8 mouse cellular contexts compared by ENCODE assay signal in the genomic region with DNA sequence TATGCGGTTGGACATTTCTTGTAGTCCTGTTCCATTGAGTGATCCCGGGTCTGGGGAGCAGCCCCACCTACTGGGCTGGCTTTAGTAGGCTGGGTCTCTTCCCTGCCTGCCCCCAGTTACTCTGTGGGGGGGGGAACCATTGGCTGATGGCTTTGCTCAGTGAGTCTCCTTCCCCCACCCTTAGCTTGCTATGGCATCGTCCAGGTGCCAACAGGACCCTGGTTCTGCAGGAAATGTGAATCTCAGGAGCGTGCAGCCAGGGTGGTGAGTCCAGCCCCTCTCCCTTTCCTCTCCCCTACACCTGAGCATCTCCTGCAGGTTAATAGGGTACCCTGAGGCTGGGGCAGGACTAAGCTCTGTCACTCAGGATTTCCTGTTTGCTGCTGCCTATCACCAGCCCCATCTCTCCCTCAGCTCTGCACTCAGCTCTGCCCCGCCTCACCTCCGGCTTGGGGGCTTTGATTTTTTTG. TPM values are rescaled to one million over a fixed set of nuclear protein-coding genes. Genes with fewer than 3 reads are reported as not detected.
DNase-seq lines count a peak whose midpoint lies in the region; ATAC-seq and TF ChIP-seq lines count a peak whose summit lies in the region.

No protein-coding gene starts in this region.

- H3K9me3 ChIP-seq in kidney, embryonic 14.5 days (ENCODE audit: control insufficient read depth, low read length): no peaks in the 10 kb centered on the region
- H3K9me3 ChIP-seq in midbrain, embryonic 15.5 days: no peaks in the 10 kb centered on the region

- no peaks in the 10 kb centered on the region for H3K36me3 ChIP-seq in liver, adult 2 months (ENCODE audit: control insufficient read depth, insufficient read depth, low read length)
- peaks cover 40% of the 10 kb centered on the region for H3K36me3 ChIP-seq in kidney, embryonic 14.5 days (ENCODE audit: control insufficient read depth, insufficient read depth, low read length)
- 0 out of 2 replicates have a peak, but pooled peaks cover 11% of the 10 kb centered on the region for H3K36me3 ChIP-seq in midbrain, embryonic 15.5 days (replicated peaks)

- DNase-seq in liver, adult 2 months (ENCODE audit: extremely low read depth, low read depth, low spot score): no peak
- no peak for DNase-seq in liver
- DNase-seq in urinary bladder, postnatal 14 days (ENCODE audit: low spot score): no peak
- DNase-seq in adrenal gland, postnatal 10 days: no peak
- no peak for DNase-seq in cerebellum, postnatal 36 days

- peaks cover 8% of the 10 kb centered on the region for H3K4me1 ChIP-seq in liver, adult 2 months (ENCODE audit: control insufficient read depth, insufficient read depth, low read length)
- H3K4me1 ChIP-seq in embryonic fibroblast, embryonic 13.5 days (ENCODE audit: control insufficient read depth, insufficient read depth, low read length): peaks cover 6% of the 10 kb centered on the region; the same call in 1 of the 2 replicates
- H3K4me1 ChIP-seq in kidney, embryonic 14.5 days (ENCODE audit: control insufficient read depth, insufficient read depth, low read length): peaks cover 46% of the 10 kb centered on the region
- H3K4me1 ChIP-seq in midbrain, embryonic 15.5 days: peaks cover 58% of the 10 kb centered on the region

- no peak overlapping the region for H3K4me3 ChIP-seq in liver, adult 2 months (ENCODE audit: insufficient read depth, low read depth, low read length)
- 0 out of 2 replicates have a peak overlapping the region, but pooled peaks have one; percentile 61 for H3K4me3 ChIP-seq in embryonic fibroblast, embryonic 13.5 days (ENCODE audit: insufficient read depth, low read length)
- H3K4me3 ChIP-seq in kidney, embryonic 14.5 days (ENCODE audit: low read length): peak overlapping the region; percentile 90
- peak overlapping the region; percentile 91 for H3K4me3 ChIP-seq in midbrain, embryonic 15.5 days

- H3K4me2 ChIP-seq in kidney, embryonic 14.5 days (replicated peaks; ENCODE audit: low read depth, low read length): peak overlapping the region; percentile 89
- H3K4me2 ChIP-seq in midbrain, embryonic 15.5 days: peak overlapping the region; percentile 85

- no peaks in the 10 kb centered on the region for H3K27me3 ChIP-seq in liver, adult 2 months (ENCODE audit: control insufficient read depth, insufficient read depth, low read length)
- H3K27me3 ChIP-seq in kidney, embryonic 14.5 days (ENCODE audit: control insufficient read depth, insufficient read depth, low read length): peaks cover 2% of the 10 kb centered on the region; the same call in 1 of the 2 replicates
- H3K27me3 ChIP-seq in midbrain, embryonic 15.5 days (replicated peaks): peaks cover 17% of the 10 kb centered on the region

- WGBS in liver, adult 2 months: 55% methylated on average over 6 of the region's 6 CpGs
- WGBS in kidney, embryonic 14.5 days: 31% methylated on average over 6 of the region's 6 CpGs
- 29% methylated on average over 6 of the region's 6 CpGs for WGBS in midbrain, embryonic 15.5 days

- TF ChIP-seq POLR2A in liver, adult 2 months (IDR thresholded peaks at IDR 0.05; ENCODE audit: extremely low read depth, insufficient read depth, low read length): no peak
- TF ChIP-seq POLR2A in embryonic fibroblast, embryonic 13.5 days (IDR thresholded peaks at IDR 0.05; ENCODE audit: low read depth, low read length): no peak

- 0 out of 2 replicates have a peak, but pooled peaks have one; percentile 8 for TF ChIP-seq CTCF in liver, adult 2 months (IDR thresholded peaks at IDR 0.05; ENCODE audit: low read depth, low read length)
- TF ChIP-seq CTCF in embryonic fibroblast, embryonic 13.5 days (IDR thresholded peaks at IDR 0.05; ENCODE audit: borderline replicate concordance, insufficient read depth, low read length): no peak

- ATAC-seq in kidney, embryonic 14.5 days (ENCODE audit: low FRiP score, low TSS enrichment): no peak
- ATAC-seq in midbrain, embryonic 15.5 days (replicated peaks): no peak

- H3K79me2 ChIP-seq in liver, adult 2 months (ENCODE audit: control insufficient read depth, insufficient read depth, low read length): no peaks in the 10 kb centered on the region

- H3K9ac ChIP-seq in liver, adult 2 months (ENCODE audit: low read depth, low read length): no peak overlapping the region
- H3K9ac ChIP-seq in kidney, embryonic 14.5 days (ENCODE audit: low read depth, low read length): peak overlapping the region; percentile 92
- peak overlapping the region; percentile 34; the same call in 1 of the 2 replicates for H3K9ac ChIP-seq in midbrain, embryonic 15.5 days

- no peak overlapping the region for H3K27ac ChIP-seq in liver, adult 2 months (replicated peaks; ENCODE audit: insufficient read depth, low read depth, low read length)
- no peak overlapping the region for H3K27ac ChIP-seq in embryonic fibroblast, embryonic 13.5 days (ENCODE audit: insufficient read depth, low read length)
- no peak overlapping the region for H3K27ac ChIP-seq in kidney, embryonic 14.5 days (ENCODE audit: low read depth, low read length)
- H3K27ac ChIP-seq in midbrain, embryonic 15.5 days: 0 out of 2 replicates have a peak overlapping the region, but pooled peaks have one; percentile 8

RNA-seq across cellular contexts. Expression of gene Mllt6, which starts 1.6 kb away (rescaled TPM):
- total RNA-seq in liver, adult 2 months (2014; rRNA removed): 3.8 and 6.0 TPM in 2 replicates
- polyA plus RNA-seq in liver, adult 2 months (2012; rRNA removed): 8.9 and 11.2 TPM in 2 replicates
- polyA plus RNA-seq in embryonic fibroblast, embryonic 13.5 days (2011; ENCODE audit: insufficient read length, low read depth, missing spikeins): 16.2 and 18.0 TPM in 2 replicates
- 5.7 and 10.0 TPM in 2 replicates for polyA plus RNA-seq in kidney, embryonic 14.5 days (2014; fragmentation: Nextera tagmentation; extraction: Ambion mirVana)
- polyA plus RNA-seq in midbrain, embryonic 15.5 days (2015; fragmentation: Nextera tagmentation; extraction: Ambion mirVana): 3.9 and 4.4 TPM in 2 replicates
- total RNA-seq in adrenal gland, postnatal 10 days (2021): 10 to 100 TPM; 36.1 to 48.2 TPM

RNA-seq across cellular contexts. Expression of gene Cisd3, which starts 20.8 kb away (rescaled TPM):
- 35.7 and 41.0 TPM in 2 replicates for total RNA-seq in liver, adult 2 months (2014; rRNA removed)
- 73.6 and 94.5 TPM in 2 replicates for polyA plus RNA-seq in liver, adult 2 months (2012; rRNA removed)
- polyA plus RNA-seq in embryonic fibroblast, embryonic 13.5 days (2011; ENCODE audit: insufficient read length, low read depth, missing spikeins): 39.9 and 42.5 TPM in 2 replicates
- polyA plus RNA-seq in kidney, embryonic 14.5 days (2014; fragmentation: Nextera tagmentation; extraction: Ambion mirVana): 30.5 and 34.2 TPM in 2 replicates
- polyA plus RNA-seq in midbrain, embryonic 15.5 days (2015; fragmentation: Nextera tagmentation; extraction: Ambion mirVana): 21.6 and 26.4 TPM in 2 replicates
- total RNA-seq in adrenal gland, postnatal 10 days (2021): 100 to 1,000 TPM; 260 to 277 TPM

RNA-seq across cellular contexts. Expression of gene Epop, which starts 35.3 kb away (rescaled TPM):
- 0.37 and 0.67 TPM in 2 replicates for total RNA-seq in liver, adult 2 months (2014; rRNA removed)
- polyA plus RNA-seq in liver, adult 2 months (2012; rRNA removed): 2.5 and 3.5 TPM in 2 replicates
- 1.4 and 2.1 TPM in 2 replicates for polyA plus RNA-seq in embryonic fibroblast, embryonic 13.5 days (2011; ENCODE audit: insufficient read length, low read depth, missing spikeins)
- 6.3 and 6.9 TPM in 2 replicates for polyA plus RNA-seq in kidney, embryonic 14.5 days (2014; fragmentation: Nextera tagmentation; extraction: Ambion mirVana)
- polyA plus RNA-seq in midbrain, embryonic 15.5 days (2015; fragmentation: Nextera tagmentation; extraction: Ambion mirVana): 1.9 and 2.5 TPM in 2 replicates
- 1 to 10 TPM; 3.5 to 5.1 TPM for total RNA-seq in adrenal gland, postnatal 10 days (2021)

RNA-seq across cellular contexts. Expression of gene Pcgf2, which starts 35.5 kb away (rescaled TPM):
- 0.34 and 0.37 TPM in 2 replicates for total RNA-seq in liver, adult 2 months (2014; rRNA removed)
- 5.6 and 12.0 TPM in 2 replicates for polyA plus RNA-seq in liver, adult 2 months (2012; rRNA removed)
- polyA plus RNA-seq in embryonic fibroblast, embryonic 13.5 days (2011; ENCODE audit: insufficient read length, low read depth, missing spikeins): 42.3 and 54.0 TPM in 2 replicates
- 19.3 and 23.1 TPM in 2 replicates for polyA plus RNA-seq in kidney, embryonic 14.5 days (2014; fragmentation: Nextera tagmentation; extraction: Ambion mirVana)
- polyA plus RNA-seq in midbrain, embryonic 15.5 days (2015; fragmentation: Nextera tagmentation; extraction: Ambion mirVana): 23.1 TPM in 2 replicates
- total RNA-seq in adrenal gland, postnatal 10 days (2021): 10 to 100 TPM; 29.7 to 41.0 TPM

RNA-seq across cellular contexts. Expression of gene Psmb3, which starts 38.4 kb away (rescaled TPM):
- total RNA-seq in liver, adult 2 months (2014; rRNA removed): 281 and 313 TPM in 2 replicates
- polyA plus RNA-seq in liver, adult 2 months (2012; rRNA removed): 299 and 334 TPM in 2 replicates
- 229 and 259 TPM in 2 replicates for polyA plus RNA-seq in embryonic fibroblast, embryonic 13.5 days (2011; ENCODE audit: insufficient read length, low read depth, missing spikeins)
- polyA plus RNA-seq in kidney, embryonic 14.5 days (2014; fragmentation: Nextera tagmentation; extraction: Ambion mirVana): 525 and 539 TPM in 2 replicates
- polyA plus RNA-seq in midbrain, embryonic 15.5 days (2015; fragmentation: Nextera tagmentation; extraction: Ambion mirVana): 421 and 431 TPM in 2 replicates
- total RNA-seq in adrenal gland, postnatal 10 days (2021): 100 to 1,000 TPM; 231 to 234 TPM
